Mouse (Mus musculus) hindbrain, embryonic 11.5 days (tissue): ENCODE measurements at regions not wholly inside any gene's neighbourhood (a gene's known extent, or its start where the extent isn't known, plus 50 kb on each side); places are given as distances from the start of the nearest gene placed in this dataset.
A peak's percentile ranks its signal among the peaks of the same experiment; 100 is the strongest.

Source experiments
- ATAC-seq: fragments of 200-750 bp; cut with Nextera tagmentation; 2 replicates; pipeline ENCODE4 v1.8.0; 2017; ENCODE audit warnings: mild to moderate bottlenecking, moderate TSS enrichment, moderate library complexity; ENCODE audit not compliant: low FRiP score
- DNase-seq: peaks from one replicate; pipeline ENCODE4 v3.0.0-alpha.2; 2015; ENCODE audit warnings: low spot score
- H3K27ac ChIP-seq: fragments of 300-500 bp; sonication (generic); 2 replicates; pipeline ENCODE4 v1.5.1; 2014; ENCODE audit warnings: mild to moderate bottlenecking, low read depth, low read length
- H3K27me3 ChIP-seq: fragments of 300-500 bp; sonication (generic); 2 replicates; pipeline ENCODE4 v1.6.1; 2014; ENCODE audit warnings: mild to moderate bottlenecking, low read length, moderate library complexity, mixed read lengths; ENCODE audit not compliant: control insufficient read depth, insufficient read depth
- H3K36me3 ChIP-seq: fragments of 300-500 bp; sonication (generic); 2 replicates; pipeline ENCODE4 v1.6.1; 2014; ENCODE audit warnings: mild to moderate bottlenecking, low read length, moderate library complexity, mixed read lengths; ENCODE audit not compliant: control insufficient read depth, insufficient read depth
- H3K4me1 ChIP-seq: fragments of 300-500 bp; sonication (generic); replicated peaks from 2 replicates; pipeline ENCODE4 v1.6.1; 2014; ENCODE audit warnings: low read length, mixed read lengths; ENCODE audit not compliant: control insufficient read depth, insufficient read depth
- H3K4me2 ChIP-seq: fragments of 300-500 bp; sonication (generic); replicated peaks from 2 replicates; pipeline ENCODE4 v1.6.1; 2014; ENCODE audit warnings: mild to moderate bottlenecking, low read depth, low read length
- H3K4me3 ChIP-seq: fragments of 300-500 bp; sonication (generic); 2 replicates; pipeline ENCODE4 v1.5.1; 2014; ENCODE audit warnings: low read depth, low read length
- H3K9ac ChIP-seq: fragments of 300-500 bp; sonication (generic); 2 replicates; pipeline ENCODE4 v1.6.1; 2014; ENCODE audit warnings: low read depth, low read length
- H3K9me3 ChIP-seq: fragments of 300-500 bp; sonication (generic); 2 replicates; pipeline ENCODE4 v1.6.1; 2016; ENCODE audit warnings: low read length; ENCODE audit not compliant: control insufficient read depth
- WGBS: fragments of 180-500 bp; shearing (Covaris S2); extraction: QIAGEN DNeasy Blood & Tissue Kit; methylation state at CpG from one replicate; pipeline ENCODE4 v1.1.7; 2014; 5-methylcytosine and 5-hydroxymethylcytosine counted together

DNA sequence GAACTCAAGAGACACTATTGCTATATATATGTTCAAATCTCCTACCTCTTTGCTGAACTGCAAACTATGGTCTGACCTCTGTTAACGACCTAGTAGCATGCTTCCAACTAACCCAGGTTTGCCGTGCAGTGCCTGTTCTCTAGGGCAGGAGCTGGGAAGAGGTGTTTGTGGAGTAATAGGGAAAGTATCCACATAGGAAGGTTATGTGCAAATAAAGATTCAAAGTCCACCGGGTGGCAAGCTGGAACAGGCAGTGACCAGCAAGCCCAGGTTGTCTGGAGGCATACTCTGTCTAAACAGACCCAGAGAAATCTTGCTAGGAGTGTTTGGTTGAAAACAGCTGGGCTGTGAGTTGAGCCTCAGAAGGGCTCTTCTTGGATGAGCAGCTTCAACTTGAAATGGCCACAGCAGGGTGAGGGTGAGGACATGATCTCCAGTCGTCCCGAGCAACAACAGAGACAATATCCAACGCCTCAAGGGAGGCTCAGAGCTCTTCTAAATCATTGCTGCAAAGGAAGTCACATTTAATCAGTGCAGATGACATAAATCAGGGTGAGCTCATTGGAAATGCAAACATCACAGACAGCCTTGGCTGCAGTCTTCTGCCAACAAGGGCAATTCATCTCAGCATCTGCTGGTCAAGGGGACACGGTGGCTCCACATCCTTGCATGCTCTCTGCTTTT is 846.7 kb downstream of the Synb start:
- no peak overlapping the region for H3K4me2 ChIP-seq
- no peaks in the 10 kb centered on the region for H3K27me3 ChIP-seq
- H3K4me3 ChIP-seq = no peak overlapping the region
- WGBS = 77% methylated on average over 7 of the region's 7 CpGs
- ATAC-seq (no peak), DNase-seq (no peak)
- no peaks in the 10 kb centered on the region for H3K36me3 ChIP-seq
- no peak overlapping the region for H3K27ac ChIP-seq
- H3K9ac ChIP-seq = no peak overlapping the region
- no peaks in the 10 kb centered on the region for H3K9me3 ChIP-seq
- no peaks in the 10 kb centered on the region for H3K4me1 ChIP-seq

GRCm38 (mm10) chr14:68433326-68433725 is 860.8 kb downstream of the Synb start:
- DNase-seq (no peak), ATAC-seq (no peak)
- Histone ChIP-seq H3K4me1 (no peaks in the 10 kb centered on the region), H3K9ac (no peak overlapping the region), H3K4me3 (no peak overlapping the region), H3K27ac (no peak overlapping the region), H3K9me3 (no peaks in the 10 kb centered on the region), H3K27me3 (no peaks in the 10 kb centered on the region), H3K36me3 (no peaks in the 10 kb centered on the region), H3K4me2 (no peak overlapping the region)
- 79% methylated on average over 9 of the region's 9 CpGs for WGBS

DNA sequence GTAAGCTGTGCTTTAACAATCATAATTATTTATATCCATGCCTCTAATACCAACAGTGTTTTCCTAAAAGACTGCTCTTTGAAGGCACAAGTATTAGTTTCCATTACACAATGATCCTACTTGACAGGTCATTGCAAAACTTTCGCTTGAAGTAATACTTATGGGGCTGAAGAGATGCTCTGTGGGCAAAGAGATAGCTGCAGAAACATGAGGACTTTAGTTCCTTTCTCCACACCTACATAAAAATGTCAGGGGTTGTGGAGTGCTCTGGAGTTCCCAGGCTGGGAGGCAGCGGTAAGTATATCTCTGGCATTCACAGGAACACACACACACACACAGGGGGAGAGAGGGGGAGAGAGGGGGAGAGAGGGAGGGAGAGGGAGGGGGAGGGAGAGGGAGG is 862.0 kb downstream of the Synb start:
- Histone ChIP-seq H3K27me3 (no peaks in the 10 kb centered on the region), H3K4me2 (no peak overlapping the region), H3K4me3 (no peak overlapping the region), H3K9me3 (no peaks in the 10 kb centered on the region), H3K4me1 (no peaks in the 10 kb centered on the region), H3K36me3 (no peaks in the 10 kb centered on the region), H3K27ac (no peak overlapping the region), H3K9ac (no peak overlapping the region)
- DNase-seq (no peak), ATAC-seq (no peak)
- WGBS = 97% methylated on average over 1 of the region's 2 CpGs

GRCm38 (mm10) chr14:68427235-68427634 is 866.9 kb downstream of the Synb start:
- Histone ChIP-seq H3K9me3 (no peaks in the 10 kb centered on the region), H3K27ac (no peak overlapping the region), H3K27me3 (no peaks in the 10 kb centered on the region), H3K4me3 (no peak overlapping the region), H3K9ac (no peak overlapping the region), H3K4me2 (no peak overlapping the region), H3K36me3 (no peaks in the 10 kb centered on the region), H3K4me1 (no peaks in the 10 kb centered on the region)
- ATAC-seq (no peak), DNase-seq (no peak)
- WGBS = 91% methylated on average over 1 of the region's 1 CpGs

DNA sequence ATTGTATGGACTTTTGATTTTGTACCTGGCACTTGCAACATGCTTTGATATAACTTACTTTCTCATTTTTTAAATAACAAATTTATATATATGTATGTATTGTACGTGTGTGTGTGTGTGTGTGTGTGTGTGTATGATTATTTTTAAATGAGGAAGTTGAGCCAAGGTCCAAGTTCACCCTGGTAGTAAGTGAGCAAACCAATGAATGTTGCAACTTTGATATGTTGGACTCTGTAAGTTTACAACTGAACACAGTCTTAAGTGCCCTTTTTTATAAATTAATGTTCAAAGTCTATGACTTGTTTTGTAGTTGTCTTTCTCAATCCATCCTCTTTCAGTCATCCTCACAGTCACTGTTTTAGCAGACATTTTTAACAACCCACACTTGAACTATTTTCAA is 901.7 kb downstream of the Synb start:
- no peaks in the 10 kb centered on the region for H3K9me3 ChIP-seq
- no peaks in the 10 kb centered on the region for H3K27me3 ChIP-seq
- no peak overlapping the region for H3K4me2 ChIP-seq
- H3K36me3 ChIP-seq = no peaks in the 10 kb centered on the region
- 87% methylated on average over 1 of the region's 1 CpGs for WGBS
- DNase-seq = no peak
- no peaks in the 10 kb centered on the region for H3K4me1 ChIP-seq
- H3K27ac ChIP-seq = peak overlapping the region; percentile 70
- no peak overlapping the region for H3K4me3 ChIP-seq
- no peak overlapping the region for H3K9ac ChIP-seq
- no peak for ATAC-seq

- ATAC-seq (peak; percentile 81), DNase-seq (peak; percentile 62)
- Histone ChIP-seq H3K9ac (no peak overlapping the region), H3K27me3 (no peaks in the 10 kb centered on the region), H3K9me3 (no peaks in the 10 kb centered on the region), H3K4me1 (no peaks in the 10 kb centered on the region), H3K36me3 (no peaks in the 10 kb centered on the region), H3K27ac (peak overlapping the region; percentile 70), H3K4me3 (no peak overlapping the region), H3K4me2 (no peak overlapping the region)
- WGBS = 11% methylated on average over 3 of the region's 3 CpGs
Measured at GRCm38 (mm10) chr14:68391875-68392274, 902.2 kb downstream of the Synb start.

DNA sequence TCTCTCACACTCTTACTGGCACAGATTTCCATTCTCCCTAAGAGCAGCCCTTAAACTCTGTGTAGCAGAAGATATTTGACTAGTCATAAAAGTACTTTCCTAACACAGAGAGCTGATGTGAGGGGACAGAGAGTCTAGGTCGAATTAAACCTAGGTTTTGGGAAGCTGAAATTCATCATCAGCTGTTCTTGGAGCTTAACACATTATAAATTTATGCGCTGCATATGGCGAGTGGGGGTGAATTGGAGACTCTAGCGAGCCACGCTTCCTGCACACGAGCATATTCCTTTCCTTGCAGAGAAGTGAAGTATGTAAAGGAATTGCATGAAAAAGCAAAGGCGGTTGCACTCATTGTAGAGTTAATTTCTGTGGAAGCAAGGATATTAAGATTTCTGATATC is 912.4 kb downstream of the Synb start:
- ATAC-seq (no peak), DNase-seq (no peak)
- Histone ChIP-seq H3K27me3 (no peaks in the 10 kb centered on the region), H3K27ac (peak overlapping the region; percentile 38), H3K4me3 (no peak overlapping the region), H3K4me1 (no peaks in the 10 kb centered on the region), H3K36me3 (no peaks in the 10 kb centered on the region), H3K4me2 (no peak overlapping the region), H3K9me3 (no peaks in the 10 kb centered on the region), H3K9ac (no peak overlapping the region)
- 69% methylated on average over 7 of the region's 7 CpGs for WGBS

DNA sequence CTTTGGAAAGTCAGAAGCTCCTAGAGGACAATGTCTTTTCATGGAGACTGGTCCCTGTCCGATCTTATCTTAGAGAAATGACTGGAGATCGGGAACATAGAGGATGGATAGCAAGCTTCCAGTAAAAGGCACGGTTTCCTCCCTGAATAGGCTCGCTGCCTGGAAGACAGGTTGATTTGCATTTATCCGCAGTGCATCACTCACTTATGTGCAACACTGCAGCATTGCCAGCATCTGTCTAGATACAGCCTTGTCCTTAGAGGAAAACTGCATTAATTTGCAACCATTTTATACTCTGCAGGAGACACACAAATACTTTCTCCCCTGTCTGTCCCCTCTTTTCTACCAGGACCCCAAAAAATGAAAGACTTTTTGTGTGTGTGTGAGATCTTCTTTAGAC is 926.4 kb downstream of the Synb start:
- no peak overlapping the region for H3K9ac ChIP-seq
- no peaks in the 10 kb centered on the region for H3K9me3 ChIP-seq
- DNase-seq (no peak), ATAC-seq (no peak)
- no peaks in the 10 kb centered on the region for H3K4me1 ChIP-seq
- H3K4me2 ChIP-seq = no peak overlapping the region
- H3K36me3 ChIP-seq = no peaks in the 10 kb centered on the region
- H3K27ac ChIP-seq = no peak overlapping the region
- no peak overlapping the region for H3K4me3 ChIP-seq
- H3K27me3 ChIP-seq = no peaks in the 10 kb centered on the region
- 72% methylated on average over 5 of the region's 5 CpGs for WGBS

- ATAC-seq = no peak
- Histone ChIP-seq H3K4me3 (no peak overlapping the region), H3K27me3 (no peaks in the 10 kb centered on the region), H3K9me3 (no peaks in the 10 kb centered on the region), H3K4me2 (no peak overlapping the region), H3K27ac (no peak overlapping the region), H3K36me3 (no peaks in the 10 kb centered on the region), H3K4me1 (peaks cover 2% of the 10 kb centered on the region; the same call in 1 of the 2 replicates), H3K9ac (no peak overlapping the region)
- no peak for DNase-seq
- WGBS = 72% methylated on average over 2 of the region's 2 CpGs
Measured at GRCm38 (mm10) chr14:68363892-68364291, 930.2 kb downstream of the Synb start.
